Mouse (Mus musculus) hindlimb bud, embryonic 11.5 days (tissue): ENCODE measurements around the gene Klre1.

Experiments
- DNase-seq: peaks from one replicate; pipeline ENCODE4 v3.0.0-alpha.2; 2012; ENCODE audit warnings: low read depth, low spot score; ENCODE audit errors: extremely low spot score

Gene Klre1

GRCm38 (mm10) chr6:129577605-129578004, at the start of gene Klre1:
Gene Klre1, plus strand, starts transcription at chr6:129577905.
- no peak for DNase-seq

DNA sequence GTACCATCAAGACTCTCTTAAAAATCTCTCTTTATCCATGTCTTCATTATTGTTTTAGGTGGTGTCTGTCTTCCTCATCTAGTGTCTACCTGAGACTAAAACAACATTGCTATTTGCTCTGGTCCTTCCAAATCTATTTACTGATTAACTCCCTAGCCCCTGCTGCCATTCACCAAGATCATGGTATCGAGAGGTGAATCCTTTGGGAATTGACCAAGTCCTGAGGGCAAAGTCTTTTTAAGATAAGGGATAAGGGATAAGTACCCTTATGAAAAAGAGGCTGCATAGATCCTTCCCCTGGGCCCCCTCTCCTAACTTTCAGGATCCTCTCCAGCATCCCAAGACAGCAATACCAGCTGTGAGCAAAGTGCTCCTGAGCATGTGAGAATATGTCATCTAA, 48.1 kb upstream of the Klre1 start:
- no peak for DNase-seq

- no peak for DNase-seq
These were observed 47.4 kb upstream of the Klre1 start for GRCm38 (mm10) chr6:129530261-129530660.

GRCm38 (mm10) chr6:129532556-129532941, 45.2 kb upstream of the Klre1 start:
- no peak for DNase-seq

- DNase-seq, result peak; percentile 52
These were observed 44.5 kb upstream of the Klre1 start, which contains the start of gene Gabarapl1 for GRCm38 (mm10) chr6:129532942-129533860. Gene Gabarapl1, plus strand, starts transcription at chr6:129533160.

DNA sequence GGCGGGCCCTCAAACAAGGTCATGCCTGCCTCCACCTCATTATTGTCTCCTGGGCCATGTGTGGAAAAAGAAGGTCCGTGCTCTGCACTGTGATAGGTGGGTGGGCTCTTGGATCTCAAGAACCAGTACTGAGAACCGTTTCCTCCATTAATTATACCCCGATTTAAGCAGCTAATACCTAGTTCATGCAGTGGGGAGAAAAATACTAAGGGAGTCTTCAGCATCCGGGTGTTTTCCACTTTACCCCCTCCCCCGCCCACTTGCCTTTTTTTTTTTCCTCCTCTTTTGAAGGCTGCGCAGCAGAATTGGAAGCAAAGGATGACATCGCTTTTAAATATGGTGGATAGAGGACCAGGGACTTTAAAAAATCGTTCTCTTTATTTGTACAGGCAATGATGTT, 43.6 kb upstream of the Klre1 start:
- DNase-seq, result no peak

GRCm38 (mm10) chr6:129534627-129535190, 43.0 kb upstream of the Klre1 start:
- DNase-seq, result no peak

- DNase-seq, result no peak
These were observed 42.0 kb upstream of the Klre1 start for GRCm38 (mm10) chr6:129535723-129536122.

DNA sequence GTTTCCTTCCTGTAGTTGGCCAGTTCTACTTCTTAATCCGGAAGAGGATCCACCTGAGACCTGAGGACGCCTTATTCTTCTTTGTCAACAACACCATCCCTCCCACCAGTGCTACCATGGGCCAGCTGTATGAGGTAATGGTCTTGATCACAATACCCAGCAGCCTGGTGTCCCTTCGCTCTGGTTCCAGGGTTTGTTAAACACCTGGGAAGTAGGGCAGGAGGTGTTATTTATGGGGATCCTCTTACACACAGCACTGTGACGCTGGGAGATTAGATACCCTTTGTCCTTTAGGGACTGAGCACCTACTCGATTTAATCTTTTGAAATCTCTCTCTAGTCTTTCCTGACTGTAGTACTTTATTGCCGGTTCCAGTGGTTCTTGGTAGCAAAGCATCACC, 39.1 kb upstream of the Klre1 start:
- DNase-seq, result no peak

DNA sequence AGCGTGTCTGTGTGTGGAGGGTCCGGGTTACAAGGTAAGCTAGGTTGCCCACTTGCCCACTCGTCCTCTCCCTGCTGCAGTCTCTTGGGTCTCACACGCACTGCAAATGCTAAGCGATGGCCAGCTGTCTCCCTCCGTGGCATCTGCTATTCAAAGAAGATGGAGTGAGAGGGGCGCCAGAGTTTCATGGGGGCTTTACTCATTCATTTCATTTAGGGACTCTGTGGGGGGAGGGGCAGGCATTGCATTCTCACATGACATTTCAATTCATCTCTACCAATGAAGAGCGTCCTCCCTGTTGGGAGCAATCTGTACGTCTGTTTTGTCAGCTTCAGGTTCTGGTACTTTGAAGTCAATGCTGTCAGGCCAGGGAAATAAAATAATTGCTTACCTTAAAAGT, 35.8 kb upstream of the Klre1 start:
- no peak for DNase-seq

DNA sequence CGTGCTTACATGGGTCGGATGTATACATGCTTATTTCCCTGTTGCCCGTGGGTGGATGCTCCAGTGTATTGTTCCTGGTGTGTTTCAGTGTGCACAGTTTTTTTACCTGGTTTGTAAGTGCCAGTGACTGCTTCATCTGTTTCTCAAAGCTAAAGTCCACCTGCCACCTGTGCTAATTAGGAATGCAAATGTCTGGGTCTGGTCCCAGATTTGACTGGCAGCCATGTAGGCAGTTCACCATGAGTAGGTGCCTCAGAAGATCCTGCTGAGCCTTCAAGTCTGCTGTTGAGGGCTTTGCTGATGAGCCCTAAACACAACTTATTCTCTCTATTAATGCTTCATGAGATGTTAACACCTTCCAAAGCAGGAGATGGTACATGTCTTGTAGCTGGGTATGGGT, 35.2 kb upstream of the Klre1 start:
- DNase-seq, result no peak

DNA sequence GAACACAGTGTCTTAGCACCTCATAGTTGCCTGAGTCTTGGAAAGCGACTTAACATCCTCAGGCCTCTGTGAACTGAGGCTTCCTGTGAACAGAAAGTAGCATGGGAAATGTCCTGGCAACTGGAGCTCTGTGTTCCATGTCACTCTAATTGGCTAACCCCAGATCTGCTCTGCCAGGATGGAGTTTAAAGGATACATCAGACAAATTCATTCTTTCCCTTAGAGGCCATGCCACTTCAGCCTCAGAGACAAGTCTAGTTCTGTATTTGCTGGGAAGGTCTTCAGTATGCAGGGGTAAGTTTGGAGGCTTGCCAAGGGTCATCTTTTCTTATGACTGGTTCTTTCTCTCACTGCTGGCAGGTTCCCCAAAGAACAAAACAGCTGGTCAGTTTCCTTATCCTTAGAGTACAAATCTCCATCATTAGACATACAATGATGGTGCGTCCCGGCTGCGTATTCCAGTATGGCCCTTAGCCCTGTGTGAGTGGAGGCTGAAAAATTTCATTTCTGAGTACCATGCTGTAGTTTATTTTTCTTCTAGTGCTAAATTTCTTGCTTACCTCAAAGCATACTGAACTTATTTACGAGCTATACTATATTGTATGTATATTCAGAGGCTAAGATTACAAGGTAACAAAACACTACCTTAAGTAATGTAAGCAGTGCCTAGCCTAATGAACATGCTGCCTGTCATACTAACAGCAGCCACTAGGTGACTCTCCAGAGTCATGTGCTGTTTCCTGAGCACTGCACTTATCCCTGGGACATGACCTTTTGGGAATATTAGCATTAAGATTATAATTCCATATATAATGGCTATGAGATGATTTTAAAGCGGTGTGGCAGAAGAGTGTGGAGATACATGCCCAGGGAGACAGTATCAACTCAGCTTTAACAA, 33.7 kb upstream of the Klre1 start:
- DNase-seq, result peak; percentile 47

- no peak for DNase-seq
These were observed 30.4 kb upstream of the Klre1 start for GRCm38 (mm10) chr6:129547277-129547676.

DNA sequence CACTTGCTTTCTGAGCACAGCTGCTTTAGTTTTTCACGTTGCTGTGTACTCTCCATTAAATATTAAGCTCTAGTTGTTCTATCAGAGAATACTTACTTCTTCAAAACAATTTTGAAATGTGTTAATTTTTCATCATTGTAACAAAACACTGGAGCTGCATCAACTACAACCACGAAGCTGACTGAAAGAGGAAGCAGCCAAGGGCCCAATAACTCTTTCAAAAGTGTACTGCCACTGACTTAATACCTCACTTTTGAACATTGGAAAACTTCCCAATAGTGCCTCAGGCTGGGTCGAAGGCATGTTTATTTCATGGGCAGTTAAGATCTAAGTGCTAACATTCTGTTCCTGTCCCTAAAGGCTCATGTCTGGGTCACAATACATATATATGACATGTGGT, 29.7 kb upstream of the Klre1 start:
- no peak for DNase-seq

- no peak for DNase-seq
These were observed 20.2 kb upstream of the Klre1 start for GRCm38 (mm10) chr6:129557298-129558023.

- DNase-seq, result peak; percentile 50
These were observed 18.6 kb upstream of the Klre1 start for GRCm38 (mm10) chr6:129558946-129559640.

GRCm38 (mm10) chr6:129559641-129560027, 18.1 kb upstream of the Klre1 start:
- DNase-seq, result no peak

DNA sequence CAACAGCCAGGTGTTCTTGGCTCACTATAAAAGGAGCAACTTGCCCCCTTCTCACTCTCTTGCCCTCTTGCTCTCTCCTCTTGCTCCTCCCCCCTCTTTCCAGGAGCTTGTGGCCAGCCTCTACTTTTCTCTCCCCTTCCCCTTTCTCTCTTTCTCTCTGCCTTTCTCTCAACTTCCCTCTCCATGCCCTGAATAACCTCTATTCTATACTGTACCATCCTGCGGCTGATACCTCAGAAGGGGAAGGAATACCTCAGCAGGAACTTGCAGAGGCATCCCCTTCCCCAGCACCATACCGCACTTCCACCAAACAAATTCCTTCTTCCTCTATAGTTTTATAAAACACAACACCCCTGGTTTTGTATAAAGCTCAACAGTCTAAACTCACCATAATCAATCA, 12.4 kb upstream of the Klre1 start:
- no peak for DNase-seq

DNA sequence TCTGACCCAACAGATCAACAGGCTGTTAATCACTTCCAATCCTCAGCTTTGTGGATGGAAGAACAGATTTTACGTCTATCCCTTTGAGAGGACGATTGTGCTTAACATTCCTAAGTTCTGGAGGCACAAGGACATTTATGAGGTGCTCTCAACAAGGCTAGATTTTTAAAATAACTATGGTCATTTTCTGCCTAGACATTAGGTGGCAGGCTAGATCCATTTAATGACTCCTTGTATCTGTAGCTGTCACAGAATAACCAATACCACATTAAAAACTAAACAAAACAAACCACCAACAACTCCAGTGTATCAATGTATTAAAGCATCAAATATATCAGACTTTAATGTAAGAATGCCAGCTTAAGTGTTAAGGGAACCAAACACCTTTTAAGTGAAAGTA, 2.4 kb upstream of the Klre1 start:
- no peak for DNase-seq

DNA sequence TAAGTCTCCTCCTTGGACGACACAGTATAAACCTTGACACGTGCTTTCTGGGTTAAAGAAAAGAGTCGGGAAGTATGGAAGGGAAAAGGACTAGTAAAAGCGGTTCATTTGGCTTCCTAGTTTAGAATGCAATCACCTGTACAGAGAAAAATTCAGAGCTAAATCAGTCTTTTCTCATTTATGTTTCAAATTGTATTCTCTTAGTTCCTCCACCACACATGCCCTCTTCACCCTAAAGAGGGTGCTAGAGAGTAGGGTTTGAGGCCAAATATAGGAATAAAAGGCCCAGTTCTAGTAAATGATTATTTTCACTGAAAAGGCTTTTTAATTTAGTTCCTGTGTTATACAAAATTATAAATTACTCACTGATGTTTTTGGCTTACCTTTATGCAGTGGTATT, 3.6 kb downstream of the Klre1 start:
- DNase-seq, result no peak
